Mouse (Mus musculus): ENCODE results near the gene Nudt22.

DNA sequence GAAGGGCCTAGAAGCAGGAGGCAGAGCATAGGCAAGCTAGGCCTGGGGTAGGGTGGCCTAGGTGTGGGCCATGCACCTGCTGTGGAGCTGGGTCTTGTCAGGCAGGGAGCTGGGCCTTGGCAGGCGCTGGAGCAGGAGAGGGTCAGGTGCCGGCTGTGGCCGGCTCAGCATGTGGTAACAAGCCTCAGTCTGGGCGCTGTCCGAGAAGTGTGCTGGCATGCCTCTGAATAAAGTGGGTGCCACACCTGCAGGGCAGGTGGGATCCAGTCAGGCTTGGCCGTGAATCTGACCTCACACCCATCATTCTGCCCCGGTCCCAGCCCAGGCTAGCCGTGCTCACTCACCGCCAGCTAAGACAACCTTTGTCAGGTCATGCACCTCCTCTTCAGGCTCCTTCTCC lies 18.1 kb upstream of the Nudt22 start:
- TF ChIP-seq CTCF (IDR thresholded peaks at IDR 0.05; ENCODE audit: low read depth) (no peak), EP300 (IDR thresholded peaks at IDR 0.05; ENCODE audit: low read depth) (no peak)
